Comparison of ENCODE assay signal across 9 mouse cellular contexts in genomic region chr2:143217760-143218358, GRCm38 (mm10).
A peak's percentile ranks its signal among the peaks of the same experiment; 100 is the strongest.
DNase-seq lines count a peak whose midpoint lies in the region; TF ChIP-seq lines count a peak whose summit lies in the region.
"Had no signal": no experiment of that assay in that cellular context is flagged by ENCODE, and none has a peak within 500 bp of the region (broad histone marks: within the 10 kb centered on the region; RNA-seq: fewer than 3 reads in every experiment).

No protein-coding gene starts in this region.

- no peak for TF ChIP-seq CTCF in heart, adult 2 months (IDR thresholded peaks at IDR 0.05)

- no peaks in the 10 kb centered on the region for H3K27me3 ChIP-seq in heart, adult 2 months (ENCODE audit: control insufficient read depth, insufficient read depth, low read length)
- H3K27me3 ChIP-seq: limb, embryonic 15.5 days had no signal

- H3K36me3 ChIP-seq in heart, adult 2 months (ENCODE audit: control insufficient read depth, insufficient read depth, low read length), result no peaks in the 10 kb centered on the region
- H3K36me3 ChIP-seq: limb, embryonic 15.5 days had no signal

- no peak overlapping the region for H3K9ac ChIP-seq in heart, adult 2 months (ENCODE audit: low read depth, low read length)
- H3K9ac ChIP-seq: limb, embryonic 15.5 days had no signal

- DNase-seq in kidney, postnatal 10 days, result peak; percentile 6
- no peak for DNase-seq in kidney, adult 9 months
- peak; percentile 95 for DNase-seq in cerebellum, postnatal 10 days
- DNase-seq in layer of hippocampus, adult 9-11 months, result peak; percentile 94
- DNase-seq in right cerebral cortex, postnatal 36 days (ENCODE audit: low spot score in 2 of 2), result peak; percentile 73 to 85
- DNase-seq in heart, adult 2 months, result no peak
- DNase-seq in thymus, postnatal 4 days, result no peak
- DNase-seq in gastrocnemius, postnatal 14 days, result no peak

- H3K79me2 ChIP-seq in heart, adult 2 months (replicated peaks; ENCODE audit: control insufficient read depth, insufficient read depth, low read length), result no peaks in the 10 kb centered on the region

- H3K4me3 ChIP-seq in heart, adult 2 months, result no peak overlapping the region
- H3K4me3 ChIP-seq: limb, embryonic 15.5 days had no signal

- no peak for TF ChIP-seq POLR2A in heart, adult 2 months (IDR thresholded peaks at IDR 0.05; ENCODE audit: insufficient read depth, low read depth, low read length)

- H3K27ac ChIP-seq in heart, adult 2 months, result no peak overlapping the region
- H3K27ac ChIP-seq: limb, embryonic 15.5 days had no signal

- 56% methylated on average over 5 of the region's 5 CpGs for whole genome bisulfite sequencing in heart, adult 2 months

- no peak for TF ChIP-seq EP300 in heart, adult 2 months (IDR thresholded peaks at IDR 0.05; ENCODE audit: insufficient read depth, low read depth, low read length)

- no peaks in the 10 kb centered on the region for H3K4me1 ChIP-seq in heart, adult 2 months (ENCODE audit: control insufficient read depth, insufficient read depth, low read length)
- H3K4me1 ChIP-seq: limb, embryonic 15.5 days had no signal

- intact Hi-C loops in heart, adult 2 months (cut with DNase I), result no loop called here
- intact Hi-C loops in gastrocnemius, postnatal 14 days (cut with DNase I; ENCODE audit: low total_unique reads), result no loop called here

Comparison
In these comparisons a context has a peak if more than half of its experiments do, and no peak if none do; other contexts are left out.
1. DNase-seq: peak in kidney, postnatal 10 days (single experiment), cerebellum, postnatal 10 days (2 of 2), layer of hippocampus, adult 9-11 months (single experiment) and right cerebral cortex, postnatal 36 days (2 of 2); none in kidney, adult 9 months (single experiment), heart, adult 2 months (0 of 2), thymus, postnatal 4 days (single experiment) and gastrocnemius, postnatal 14 days (single experiment).